Mouse (Mus musculus): ENCODE measurements around the gene Ppp4c.

DNA sequence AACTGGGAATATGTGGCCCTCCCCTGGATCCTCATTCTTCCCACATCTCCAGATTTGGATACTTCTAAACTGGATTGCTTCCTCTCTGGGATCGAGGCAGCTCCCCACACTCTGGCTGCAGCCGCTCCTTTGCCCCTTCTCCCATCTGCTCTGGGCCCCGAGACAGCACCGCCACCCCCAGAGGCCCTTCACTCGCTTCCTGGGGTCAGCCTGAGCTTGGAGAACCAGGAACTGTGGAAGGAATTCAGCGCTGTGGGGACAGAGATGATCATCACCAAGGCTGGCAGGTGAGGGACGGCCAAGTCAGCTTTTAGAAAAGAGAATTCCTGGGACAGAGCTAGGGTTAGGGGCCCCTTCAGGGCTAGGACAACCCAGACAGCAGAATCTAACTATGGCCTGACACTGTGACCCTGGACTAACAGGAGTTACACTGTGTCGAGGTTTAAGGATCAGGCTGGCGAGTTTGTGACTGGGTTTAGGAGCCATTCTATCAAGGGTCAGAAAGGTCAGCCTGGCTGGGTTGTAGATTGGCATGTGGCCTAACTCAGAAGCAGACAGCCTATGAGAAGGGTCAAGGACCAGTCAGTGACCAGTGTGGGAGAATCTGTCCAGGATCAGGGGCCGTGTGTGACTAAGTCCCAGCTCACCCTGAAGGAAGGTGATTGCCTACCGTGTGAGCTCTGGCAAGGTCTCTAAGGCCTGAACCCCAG, 10.5 kb downstream of the Ppp4c start:
- no peak for TF ChIP-seq CTCF (IDR thresholded peaks at IDR 0.05; ENCODE audit: control insufficient read depth, insufficient read depth, insufficient read length)
- TF ChIP-seq USF1 (IDR thresholded peaks at IDR 0.05; ENCODE audit: low read depth) = no peak
- TF ChIP-seq MYOD1 (IDR thresholded peaks at IDR 0.05; ENCODE audit: control insufficient read depth, insufficient read length, low read depth) = no peak
- TF ChIP-seq CEBPB (IDR thresholded peaks at IDR 0.05; ENCODE audit: low read depth) = no peak
- no peak for TF ChIP-seq MYOG (IDR thresholded peaks at IDR 0.05; ENCODE audit: control insufficient read depth, extremely low read depth, insufficient read length)
- TF ChIP-seq MAX (IDR thresholded peaks at IDR 0.05) = no peak

Data from C2C12 (cell line).